8 mouse cellular contexts compared by ENCODE assay signal in the genomic region with DNA sequence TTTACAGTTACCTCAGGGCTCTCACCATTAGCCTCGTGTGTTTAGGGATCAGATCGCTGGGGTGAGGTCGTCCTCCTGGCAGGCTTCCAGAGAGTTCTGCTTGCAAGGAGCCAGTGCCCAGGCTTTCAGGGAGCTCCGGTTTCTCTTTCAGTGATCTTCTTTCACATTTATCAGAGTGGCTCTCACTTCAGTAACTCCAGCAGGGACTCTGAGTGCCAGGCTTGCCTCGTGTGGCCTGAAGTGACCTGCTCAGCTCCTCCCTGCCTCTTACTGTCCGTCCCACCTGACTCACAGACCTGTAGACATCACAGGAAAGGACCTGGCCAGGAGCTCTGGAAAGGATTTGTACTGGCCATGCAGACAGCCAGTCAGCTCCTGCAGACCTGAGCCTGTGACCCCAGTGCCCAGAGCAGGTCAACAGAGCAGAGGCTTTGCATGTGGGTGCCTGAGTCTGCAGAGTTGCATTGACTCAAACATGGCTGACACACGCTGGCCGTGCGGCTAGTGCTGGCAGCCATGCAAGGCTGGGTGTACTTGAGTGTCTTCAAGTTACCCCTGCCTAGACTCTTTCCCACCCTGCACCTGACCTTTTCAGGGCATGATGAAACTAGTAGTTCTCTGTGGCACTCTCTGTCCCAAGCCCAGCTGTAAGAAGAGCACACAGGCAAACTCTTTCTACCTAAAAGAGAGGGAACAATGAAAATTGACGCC.
DNase-seq lines count a peak whose midpoint lies in the region; ATAC-seq lines count a peak whose summit lies in the region.

No protein-coding gene starts in this region.

- 74% methylated on average over 10 of the region's 10 CpGs for WGBS in forebrain, embryonic 10.5 days
- whole genome bisulfite sequencing in intestine, embryonic 15.5 days = 44% methylated on average over 10 of the region's 10 CpGs
- 66% methylated on average over 10 of the region's 10 CpGs for WGBS in liver, embryonic 13.5 days (ENCODE audit: insufficient replicate concordance)
- 50% methylated on average over 10 of the region's 10 CpGs for WGBS in stomach, embryonic 16.5 days

- peaks cover 47% of the 10 kb centered on the region for H3K4me1 ChIP-seq in forebrain, embryonic 10.5 days
- peaks cover 31% of the 10 kb centered on the region for H3K4me1 ChIP-seq in intestine, embryonic 15.5 days (replicated peaks)
- peaks cover 37% of the 10 kb centered on the region for H3K4me1 ChIP-seq in liver, embryonic 13.5 days (replicated peaks)
- peaks cover 40% of the 10 kb centered on the region for H3K4me1 ChIP-seq in stomach, embryonic 16.5 days (ENCODE audit: control insufficient read depth, insufficient read depth, low read length)

- 0 out of 2 replicates have a peak, but pooled peaks cover 6% of the 10 kb centered on the region for H3K36me3 ChIP-seq in forebrain, embryonic 10.5 days (replicated peaks)
- no peaks in the 10 kb centered on the region for H3K36me3 ChIP-seq in intestine, embryonic 15.5 days
- 0 out of 2 replicates have a peak, but pooled peaks cover 3% of the 10 kb centered on the region for H3K36me3 ChIP-seq in liver, embryonic 13.5 days
- H3K36me3 ChIP-seq in stomach, embryonic 16.5 days (ENCODE audit: control insufficient read depth, insufficient read depth, low read length) = no peaks in the 10 kb centered on the region

- ATAC-seq in intestine, embryonic 15.5 days = no peak
- ATAC-seq in liver, embryonic 13.5 days (ENCODE audit: low read depth) = peak; percentile 32
- no peak for ATAC-seq in stomach, embryonic 16.5 days (ENCODE audit: insufficient read depth, low FRiP score)

- no peak overlapping the region for H3K9ac ChIP-seq in intestine, embryonic 15.5 days
- no peak overlapping the region for H3K9ac ChIP-seq in liver, embryonic 13.5 days
- no peak overlapping the region for H3K9ac ChIP-seq in stomach, embryonic 16.5 days (ENCODE audit: low read length)

- no peak overlapping the region for H3K4me3 ChIP-seq in forebrain, embryonic 10.5 days
- no peak overlapping the region for H3K4me3 ChIP-seq in intestine, embryonic 15.5 days (replicated peaks)
- no peak overlapping the region for H3K4me3 ChIP-seq in liver, embryonic 13.5 days (replicated peaks)
- no peak overlapping the region for H3K4me3 ChIP-seq in stomach, embryonic 16.5 days (replicated peaks; ENCODE audit: low read length)

- H3K27ac ChIP-seq in forebrain, embryonic 10.5 days = peak overlapping the region; percentile 68
- H3K27ac ChIP-seq in intestine, embryonic 15.5 days = 0 out of 2 replicates have a peak overlapping the region, but pooled peaks have one; percentile 23
- H3K27ac ChIP-seq in liver, embryonic 13.5 days = peak overlapping the region; percentile 67
- H3K27ac ChIP-seq in stomach, embryonic 16.5 days (ENCODE audit: low read length) = peak overlapping the region; percentile 58; the same call in 1 of the 2 replicates

- no peaks in the 10 kb centered on the region for H3K27me3 ChIP-seq in forebrain, embryonic 10.5 days (ENCODE audit: poor library complexity, severe bottlenecking)
- H3K27me3 ChIP-seq in intestine, embryonic 15.5 days (replicated peaks) = no peaks in the 10 kb centered on the region
- no peaks in the 10 kb centered on the region for H3K27me3 ChIP-seq in liver, embryonic 13.5 days
- no peaks in the 10 kb centered on the region for H3K27me3 ChIP-seq in stomach, embryonic 16.5 days (ENCODE audit: control insufficient read depth, insufficient read depth, low read length)

- no peak overlapping the region for H3K4me2 ChIP-seq in intestine, embryonic 15.5 days (replicated peaks)
- H3K4me2 ChIP-seq in liver, embryonic 13.5 days = no peak overlapping the region
- no peak overlapping the region for H3K4me2 ChIP-seq in stomach, embryonic 16.5 days (ENCODE audit: low read depth, low read length)

- DNase-seq in cerebellum, postnatal 10 days = peak; percentile 56 to 60
- no peak for DNase-seq in cerebellum, postnatal 36 days
- no peak for DNase-seq in forebrain, embryonic 10.5 days (ENCODE audit: extremely low spot score, low spot score)
- DNase-seq in liver, embryonic 13.5 days = no peak
- DNase-seq in spleen, postnatal 10 days (ENCODE audit: low spot score in 2 of 2) = no peak
- DNase-seq in spleen, postnatal 36 days (ENCODE audit: low spot score in 2 of 2) = no peak

- no peaks in the 10 kb centered on the region; the same call in 1 of the 2 replicates for H3K9me3 ChIP-seq in forebrain, embryonic 10.5 days
- no peaks in the 10 kb centered on the region for H3K9me3 ChIP-seq in intestine, embryonic 15.5 days
- no peaks in the 10 kb centered on the region; the same call in 1 of the 2 replicates for H3K9me3 ChIP-seq in liver, embryonic 13.5 days (replicated peaks)
- H3K9me3 ChIP-seq in stomach, embryonic 16.5 days (replicated peaks; ENCODE audit: control insufficient read depth, low read length) = no peaks in the 10 kb centered on the region

Comparison
In these comparisons a context has a peak if more than half of its experiments do, and no peak if none do; other contexts are left out.
1. DNase-seq: peak in cerebellum, postnatal 10 days (2 of 2); none in cerebellum, postnatal 36 days (0 of 2), forebrain, embryonic 10.5 days (single experiment), liver, embryonic 13.5 days (single experiment), spleen, postnatal 10 days (0 of 2) and spleen, postnatal 36 days (0 of 2).
2. Peak in every context shown above with its lines, with median percentiles within 50 percentile points of each other: H3K27ac ChIP-seq.